Mouse (Mus musculus) cortical plate, adult 2 months (tissue): Measurements from ENCODE around the gene Mlxip.

ENCODE experiments used
- CTCF ChIP-seq: fragments of 200-500 bp; IDR thresholded peaks from 2 replicates; pipeline ENCODE4 v1.5.1; 2011; ENCODE audit warnings: mild to moderate bottlenecking, control low read depth, low read length; ENCODE audit not compliant: insufficient read depth; ENCODE audit errors: extremely low read depth
- POLR2A ChIP-seq: fragments of 200-500 bp; IDR thresholded peaks from 2 replicates; pipeline ENCODE4 v1.6.1; 2011; ENCODE audit warnings: mild to moderate bottlenecking, low read length, control low read depth; ENCODE audit not compliant: insufficient read depth; ENCODE audit errors: extremely low read depth

DNA sequence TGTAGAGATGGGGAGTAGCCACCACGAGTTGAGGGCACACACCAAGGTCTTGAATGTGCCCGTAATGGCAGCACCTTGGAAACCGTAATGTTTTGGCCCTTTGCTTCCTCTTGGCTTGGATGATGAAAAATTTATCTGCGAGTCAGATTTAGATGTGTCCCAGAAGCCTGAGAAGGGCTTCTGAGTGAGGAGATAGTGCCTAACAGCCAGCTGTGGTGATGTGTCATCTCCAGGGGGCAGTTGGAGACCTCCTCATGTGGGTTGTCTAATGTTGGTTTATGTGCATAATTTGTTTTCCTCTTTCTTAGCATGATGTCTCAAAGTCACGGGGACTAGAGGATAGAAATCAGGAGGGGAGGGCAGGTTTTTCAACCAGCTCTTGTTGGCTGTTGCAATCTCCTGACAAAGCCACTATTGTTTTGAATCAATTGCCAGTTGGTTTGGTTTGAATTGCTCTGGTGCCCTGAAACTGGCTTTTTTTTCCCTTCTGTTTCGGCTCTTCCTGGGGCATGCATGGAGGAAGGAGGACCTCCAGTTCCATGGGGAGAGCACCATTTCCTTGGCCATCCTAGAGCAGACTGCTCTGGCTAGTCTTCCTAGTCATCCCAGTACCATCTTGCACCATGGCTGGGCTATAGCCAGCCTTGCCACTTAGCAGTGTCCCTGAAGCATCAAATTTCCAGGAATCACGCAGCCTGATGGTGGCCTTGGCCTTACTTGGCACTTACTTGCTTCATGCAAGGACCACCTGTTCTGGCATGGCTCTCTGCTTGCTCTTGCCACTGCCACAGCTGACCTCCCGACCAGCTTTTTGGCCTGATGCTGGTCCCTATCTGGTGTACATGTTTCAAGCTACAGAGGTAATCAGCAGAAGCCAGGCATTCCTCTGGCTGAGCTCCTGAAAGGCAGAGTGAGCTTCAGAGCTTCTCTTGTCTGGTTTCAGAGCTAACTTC lies 22.2 kb downstream of the Mlxip start:
- TF ChIP-seq CTCF (no peak), POLR2A (no peak)
